Mouse (Mus musculus): Measurements from ENCODE around the gene Spdye4b.
"Not testable (repeated sequence)": the region's sequence is repeated elsewhere in the genome, so short reads cannot be mapped to it uniquely, and the experiment has no call there.

Spdye4b gene

DNA sequence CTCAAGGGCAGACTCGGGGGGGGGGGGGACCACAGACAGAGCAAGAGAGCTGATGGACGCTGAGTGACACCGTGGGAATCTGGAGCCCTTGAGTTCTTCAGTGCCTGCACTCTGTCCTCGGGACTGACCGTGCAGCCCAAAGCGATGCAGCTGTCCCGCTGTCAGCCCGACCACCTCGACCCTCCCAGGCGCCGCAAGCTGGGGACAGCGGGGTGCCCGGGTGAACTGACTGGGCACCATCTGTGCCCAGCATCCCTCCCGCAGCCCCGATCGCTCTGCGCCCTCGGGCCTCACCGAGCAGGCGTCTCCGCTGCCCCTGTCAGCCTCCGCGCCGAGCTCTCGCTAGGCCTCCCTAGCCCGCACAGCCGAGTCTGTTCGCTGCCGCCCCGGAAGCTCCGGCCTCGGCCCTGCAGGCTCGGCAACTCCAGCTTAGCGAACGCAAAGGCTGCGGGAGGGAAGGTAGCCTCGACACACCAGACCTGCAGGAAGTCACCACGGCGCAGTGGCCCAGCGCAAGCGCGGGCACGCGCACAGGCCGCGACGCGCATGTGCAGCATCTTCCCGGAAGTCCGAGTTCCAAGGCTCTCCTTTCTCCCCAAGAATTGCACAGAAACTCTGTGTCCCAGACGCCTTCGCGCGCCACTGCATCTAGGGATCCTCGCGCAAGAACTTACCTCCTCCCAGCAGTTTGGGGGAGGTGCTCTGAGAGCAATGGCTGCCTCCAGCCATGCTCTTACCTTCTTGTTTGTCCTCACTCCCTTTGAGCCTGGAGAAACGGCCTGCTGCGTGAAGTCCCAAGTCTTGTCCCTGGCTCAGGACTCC is at the start of gene Spdye4b, which contains the start of gene Rbak:
TSS of gene Spdye4b (plus strand) at position 763 of the 822 bp plus-strand sequence.
TSS of gene Rbak (minus strand) at position 521 of the 822 bp plus-strand sequence.
- peak; percentile 89 for DNase-seq

DNA sequence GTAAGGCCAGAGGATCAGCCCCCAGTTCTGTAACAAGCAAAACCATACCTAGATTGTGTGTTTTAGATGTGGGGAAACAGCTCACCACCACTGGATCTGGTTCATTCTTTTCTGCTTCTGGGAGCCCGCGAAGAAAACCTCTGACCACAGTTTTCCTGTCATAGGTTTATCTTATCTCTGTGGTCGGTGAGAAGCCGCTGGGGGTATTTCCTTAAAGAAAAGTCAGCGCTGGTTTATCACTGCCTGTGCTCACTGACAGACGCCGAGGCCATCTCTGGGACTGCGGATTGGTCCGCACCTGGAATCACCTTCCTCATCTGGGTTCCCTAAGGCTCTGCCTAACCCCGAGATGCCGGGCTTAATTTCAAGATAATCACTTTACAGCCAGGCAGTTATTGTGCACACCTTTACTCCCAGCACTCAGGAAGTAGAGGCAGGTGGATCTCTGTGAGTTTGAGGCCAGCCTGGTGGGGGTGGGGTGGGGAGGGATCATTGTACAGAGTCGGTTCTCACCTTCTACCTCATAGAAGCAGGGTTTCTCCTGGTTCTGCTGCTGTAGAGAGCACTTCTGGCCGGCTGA is 47.8 kb upstream of the Spdye4b start:
- peak; percentile 61 for DNase-seq

GRCm38 (mm10) chr5:143134216-143135010 is 46.4 kb upstream of the Spdye4b start:
- DNase-seq = not testable (repeated sequence)

- DNase-seq = no peak
Measured at GRCm38 (mm10) chr5:143135042-143135441, 45.8 kb upstream of the Spdye4b start.

DNA sequence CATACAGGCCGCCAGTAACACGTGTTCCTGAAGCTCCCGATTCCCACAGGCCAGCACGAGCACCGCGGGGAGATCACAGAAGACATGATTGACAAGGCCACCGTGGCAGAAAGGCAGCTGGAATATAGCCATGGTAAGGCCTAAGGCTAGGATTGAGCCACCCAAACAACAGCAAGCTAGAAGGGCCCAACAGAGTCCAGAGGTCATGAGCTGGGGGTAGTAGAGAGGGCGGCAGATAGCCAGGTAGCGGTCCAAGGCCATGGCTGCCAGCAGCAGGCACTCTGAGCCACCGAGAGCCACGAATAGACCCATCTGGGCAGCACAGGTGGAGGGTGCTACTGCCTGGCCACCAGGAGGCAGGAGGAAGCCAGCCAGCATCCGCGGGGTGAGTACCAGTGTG is 43.2 kb upstream of the Spdye4b start:
- DNase-seq = no peak

DNA sequence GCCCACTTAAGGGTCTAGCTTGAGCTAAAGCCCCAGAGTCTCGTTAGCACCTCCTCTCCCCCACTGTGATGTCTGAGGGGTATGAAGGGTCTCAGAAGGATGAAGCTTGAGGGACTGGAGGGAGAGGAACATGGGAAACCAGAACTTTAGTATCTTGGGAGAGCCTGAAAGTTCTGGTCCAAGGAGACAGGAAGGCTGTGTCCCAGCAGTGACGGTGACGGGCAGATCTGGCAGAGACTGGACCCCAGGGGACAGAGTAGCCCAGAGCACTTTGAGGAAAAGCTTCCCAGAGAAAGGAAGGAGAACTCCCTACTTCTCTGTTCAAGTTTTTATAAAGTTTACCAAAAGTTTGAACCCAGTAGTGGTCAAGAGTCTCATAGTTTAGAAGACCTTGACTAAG is 33.3 kb upstream of the Spdye4b start, which contains the start of gene Olfr718-ps1:
TSS of gene Olfr718-ps1 (minus strand) at position 101 of the 400 bp plus-strand sequence.
- no peak for DNase-seq

DNA sequence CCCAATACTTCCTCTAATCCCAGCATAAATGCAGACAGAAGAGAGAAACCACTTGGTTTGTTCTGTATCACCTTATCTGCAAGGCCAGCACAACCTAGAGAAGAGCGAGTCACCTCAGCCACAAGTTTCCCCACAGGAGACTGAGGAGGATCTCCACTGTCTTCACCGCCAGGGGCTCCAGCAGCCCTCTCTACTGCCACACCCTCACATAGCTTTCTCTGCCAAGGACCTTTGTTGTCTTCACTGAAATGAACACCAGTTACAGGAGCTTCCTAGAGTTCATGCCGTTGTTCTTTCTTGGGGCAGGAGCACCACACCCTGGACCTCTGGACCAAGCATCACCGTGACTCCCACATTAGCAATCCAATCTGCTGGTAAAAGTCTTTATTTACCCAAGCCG is 32.2 kb upstream of the Spdye4b start:
- DNase-seq = no peak

- DNase-seq = no peak
Measured at GRCm38 (mm10) chr5:143149536-143149935, 31.3 kb upstream of the Spdye4b start.

GRCm38 (mm10) chr5:143150044-143150443 is 30.8 kb upstream of the Spdye4b start:
- DNase-seq = no peak

GRCm38 (mm10) chr5:143153756-143154155 is 27.1 kb upstream of the Spdye4b start:
- DNase-seq = no peak

GRCm38 (mm10) chr5:143155534-143155933 is 25.3 kb upstream of the Spdye4b start:
- DNase-seq = no peak

DNA sequence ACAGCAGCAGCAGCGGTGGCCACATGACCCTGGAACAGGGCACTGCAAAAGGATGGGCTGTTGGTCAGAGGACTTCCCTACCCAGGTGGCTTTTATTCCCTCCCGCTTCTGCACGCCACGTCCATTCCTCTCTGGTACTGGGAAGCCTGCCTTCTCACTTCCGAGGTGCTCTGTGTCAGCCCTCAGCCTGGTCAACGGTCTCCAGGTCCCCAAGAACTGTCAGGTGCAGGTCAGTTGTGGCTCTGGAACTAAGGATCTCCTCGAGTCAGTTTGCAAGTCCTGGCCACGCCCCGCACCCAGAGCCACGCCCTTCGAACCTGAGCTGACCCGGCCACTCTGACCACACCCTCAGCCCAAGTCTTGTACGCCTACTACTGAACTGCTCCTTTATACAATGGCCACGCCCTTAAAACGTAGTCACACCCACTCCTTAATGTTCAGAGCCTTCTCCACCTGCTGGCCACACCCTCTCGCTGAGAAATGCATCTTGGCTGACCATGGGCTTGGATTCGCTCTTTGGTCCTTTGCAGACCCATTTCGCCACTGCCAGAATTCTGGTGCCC is 15.2 kb upstream of the Spdye4b start:
- DNase-seq = no peak

- DNase-seq = no peak
Measured at GRCm38 (mm10) chr5:143175970-143176369, 4.8 kb upstream of the Spdye4b start.

- DNase-seq = peak; percentile 38
Measured at GRCm38 (mm10) chr5:143177541-143178200, 3.1 kb upstream of the Spdye4b start.

DNA sequence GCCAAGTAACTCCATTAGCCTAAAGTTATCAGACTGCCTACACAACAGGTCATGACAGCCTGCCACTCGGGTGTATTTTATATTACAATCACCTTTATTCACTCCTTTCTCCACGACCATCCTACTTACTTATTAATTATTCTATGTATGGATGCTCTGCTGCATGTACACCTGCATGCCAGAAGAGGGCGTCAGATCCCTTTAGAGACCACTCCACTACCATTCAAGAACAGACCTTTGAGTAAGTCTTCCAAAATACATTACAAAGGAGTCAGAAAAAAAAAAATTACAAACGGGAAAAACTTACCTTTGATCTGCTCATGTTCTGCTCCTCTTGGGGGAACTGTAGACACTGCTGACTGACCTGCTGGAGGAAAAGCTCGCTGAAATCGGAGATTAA is 1.6 kb upstream of the Spdye4b start:
- DNase-seq = peak; percentile 32

DNA sequence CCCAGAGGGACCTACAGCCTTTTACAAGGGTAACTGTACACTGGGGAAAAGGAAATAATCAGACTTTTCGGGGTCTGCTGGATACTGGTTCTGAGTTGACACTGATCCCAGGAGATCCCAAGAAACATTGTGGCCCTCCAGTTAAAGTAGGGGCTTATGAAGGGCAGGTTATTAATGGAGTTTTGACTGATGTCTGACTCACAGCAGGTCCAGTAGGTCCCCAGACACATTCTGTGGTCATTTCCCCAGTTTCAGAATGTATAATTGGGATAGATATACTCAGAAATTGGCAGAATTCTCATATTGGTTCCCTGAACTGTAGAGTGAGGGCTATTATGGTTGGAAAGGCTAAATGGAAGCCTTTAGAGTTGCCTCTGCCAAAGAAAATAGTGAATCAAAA is 7.2 kb downstream of the Spdye4b start:
- DNase-seq = not testable (repeated sequence)

GRCm38 (mm10) chr5:143192806-143193205 is 12.0 kb downstream of the Spdye4b start:
- DNase-seq = no peak

DNA sequence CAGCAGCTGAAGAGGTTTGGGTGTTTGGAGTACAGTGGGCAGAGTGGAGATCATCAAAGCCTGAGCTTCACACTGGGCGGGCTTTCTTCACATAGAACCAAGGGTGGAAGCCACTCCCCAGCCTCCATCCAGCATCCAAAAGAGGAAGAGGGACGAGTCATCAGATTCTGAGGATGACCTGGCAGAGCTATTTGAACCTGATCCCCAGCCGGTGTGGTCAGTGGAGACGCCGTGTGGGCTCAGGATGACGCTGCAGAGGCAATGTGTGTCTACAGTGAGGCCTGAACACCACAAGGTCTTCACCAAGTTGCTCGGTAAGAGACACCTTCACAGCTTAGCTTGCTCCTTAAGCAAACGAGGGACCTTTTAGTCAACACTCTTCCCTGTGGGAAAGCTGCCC is 13.9 kb downstream of the Spdye4b start:
- DNase-seq = not testable (repeated sequence)

DNA sequence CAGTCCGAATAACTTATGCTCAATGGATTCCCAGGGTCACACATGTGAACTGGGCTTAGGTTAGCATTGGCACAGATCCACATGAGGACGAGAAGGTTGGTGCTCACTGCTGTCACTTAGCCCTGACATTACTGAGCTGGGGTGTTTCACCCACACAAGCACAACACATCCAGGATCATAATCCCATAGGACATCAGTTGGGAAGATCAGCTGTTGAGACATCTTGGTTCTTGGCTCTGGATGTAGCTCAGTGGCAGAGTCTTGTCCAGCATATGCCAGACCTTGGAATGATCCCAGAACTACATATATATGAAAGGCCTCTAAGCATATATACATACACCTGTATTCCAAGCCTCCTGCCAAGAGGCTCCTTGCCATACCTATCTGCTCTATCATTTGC is 14.3 kb downstream of the Spdye4b start:
- DNase-seq = no peak

GRCm38 (mm10) chr5:143196506-143196905 is 15.7 kb downstream of the Spdye4b start:
- no peak for DNase-seq

DNA sequence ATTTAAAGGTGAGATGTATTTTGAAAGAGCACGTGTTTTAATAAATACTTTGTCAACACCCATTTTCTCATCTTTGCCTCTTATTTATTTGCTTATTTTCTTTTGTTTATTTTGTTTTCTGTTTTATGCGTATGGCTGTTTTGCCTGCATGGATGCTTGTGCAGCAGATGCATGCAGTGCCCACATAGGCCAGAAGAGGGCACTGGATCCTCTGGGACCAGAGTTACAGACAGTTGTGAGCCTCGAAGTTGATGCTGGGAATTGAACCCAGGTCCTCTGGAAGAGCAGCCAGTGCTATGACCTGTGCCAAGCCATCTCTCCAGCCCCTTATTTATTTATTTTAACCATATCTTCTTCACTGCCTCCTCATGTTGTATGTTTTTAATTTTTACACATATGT is 24.2 kb downstream of the Spdye4b start:
- DNase-seq = peak; percentile 41

DNA sequence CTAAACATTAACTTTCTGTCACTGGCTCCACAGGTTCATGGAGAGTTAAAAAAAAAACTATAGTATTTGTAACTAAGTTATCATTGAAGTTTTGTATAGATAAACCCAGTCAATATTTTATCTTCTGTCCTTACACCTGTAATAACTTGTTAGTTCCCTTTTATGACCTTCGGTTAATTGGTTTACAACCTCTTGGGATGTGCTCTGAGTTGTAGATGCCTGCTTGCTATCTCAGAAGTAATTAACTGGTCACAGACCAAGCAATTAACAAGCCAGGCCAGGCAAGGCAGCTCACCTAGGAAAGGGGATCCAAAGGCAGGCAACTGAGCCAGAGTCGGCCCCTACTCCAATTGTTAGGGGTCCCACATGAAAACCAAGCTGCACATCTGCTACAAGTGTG is 33.0 kb downstream of the Spdye4b start:
- no peak for DNase-seq

GRCm38 (mm10) chr5:143220996-143221395 is 40.2 kb downstream of the Spdye4b start:
- DNase-seq = no peak
